Mouse (Mus musculus) cerebellum, postnatal 4 days (tissue): ENCODE results near the gene Vsx2.
A peak's percentile ranks its signal among the peaks of the same experiment; 100 is the strongest.

Experiments used
- DNase-seq, 2 experiments: peaks; one replicate each; pipeline ENCODE4 v3.0.0; 2022; ENCODE audit warnings: low spot score in 2 of 2, mixed read lengths in 1 of 2

The Vsx2 gene

GRCm38 (mm10) chr12:84572341-84572720 is 2.8 kb downstream of the Vsx2 start:
- DNase-seq: no peak

GRCm38 (mm10) chr12:84573094-84573493 is 3.5 kb downstream of the Vsx2 start:
- no peak for DNase-seq

GRCm38 (mm10) chr12:84577768-84578439 is 8.3 kb downstream of the Vsx2 start:
- no peak for DNase-seq

- no peak for DNase-seq
Observed at GRCm38 (mm10) chr12:84578440-84578770, 8.8 kb downstream of the Vsx2 start.

- no peak for DNase-seq
Observed at GRCm38 (mm10) chr12:84581285-84581684, 11.7 kb downstream of the Vsx2 start.

GRCm38 (mm10) chr12:84589825-84590761 is 20.5 kb downstream of the Vsx2 start:
- peak; percentile 93 to 98 for DNase-seq

GRCm38 (mm10) chr12:84598324-84598723 is 28.8 kb downstream of the Vsx2 start:
- DNase-seq: no peak

GRCm38 (mm10) chr12:84604001-84604400 is 34.4 kb downstream of the Vsx2 start:
- DNase-seq: no peak

GRCm38 (mm10) chr12:84605860-84606259 is 36.3 kb downstream of the Vsx2 start:
- DNase-seq: no peak

GRCm38 (mm10) chr12:84611718-84612117 is 42.2 kb downstream of the Vsx2 start:
- no peak for DNase-seq

- no peak for DNase-seq
Observed at GRCm38 (mm10) chr12:84612518-84612917, 43.0 kb downstream of the Vsx2 start.

- no peak for DNase-seq
Observed at GRCm38 (mm10) chr12:84614001-84614400, 44.4 kb downstream of the Vsx2 start.

- DNase-seq: no peak
Observed at GRCm38 (mm10) chr12:84614524-84614923, 45.0 kb downstream of the Vsx2 start.

GRCm38 (mm10) chr12:84616977-84617630 is 47.5 kb downstream of the Vsx2 start, which contains the start of gene Abcd4:
Gene Abcd4 (minus strand): TSS chr12:84617413.
- DNase-seq: peak; percentile 74 to 89

GRCm38 (mm10) chr12:84617663-84618062 is 48.1 kb downstream of the Vsx2 start:
- DNase-seq: no peak

- no peak for DNase-seq
Observed at GRCm38 (mm10) chr12:84620975-84621374, 51.4 kb downstream of the Vsx2 start.

GRCm38 (mm10) chr12:84624601-84625000 is 55.0 kb downstream of the Vsx2 start:
- no peak for DNase-seq

GRCm38 (mm10) chr12:84625116-84625515 is 55.6 kb downstream of the Vsx2 start:
- DNase-seq: no peak

GRCm38 (mm10) chr12:84631867-84632266 is 62.3 kb downstream of the Vsx2 start:
- DNase-seq: no peak

- DNase-seq: no peak
Observed at GRCm38 (mm10) chr12:84640253-84640652, 70.7 kb downstream of the Vsx2 start.

GRCm38 (mm10) chr12:84640654-84641053 is 71.1 kb downstream of the Vsx2 start, which contains the start of gene Vrtn:
Gene Vrtn (plus strand): TSS chr12:84641019.
- DNase-seq: no peak
